Mouse (Mus musculus) embryo, embryonic 10 days (tissue): Measurements from ENCODE around the gene Zcchc9.

Experiments
- DNase-seq: peaks from one replicate; pipeline ENCODE4 v3.0.0-alpha.2; 2015; ENCODE audit warnings: low spot score

The Zcchc9 gene

DNA sequence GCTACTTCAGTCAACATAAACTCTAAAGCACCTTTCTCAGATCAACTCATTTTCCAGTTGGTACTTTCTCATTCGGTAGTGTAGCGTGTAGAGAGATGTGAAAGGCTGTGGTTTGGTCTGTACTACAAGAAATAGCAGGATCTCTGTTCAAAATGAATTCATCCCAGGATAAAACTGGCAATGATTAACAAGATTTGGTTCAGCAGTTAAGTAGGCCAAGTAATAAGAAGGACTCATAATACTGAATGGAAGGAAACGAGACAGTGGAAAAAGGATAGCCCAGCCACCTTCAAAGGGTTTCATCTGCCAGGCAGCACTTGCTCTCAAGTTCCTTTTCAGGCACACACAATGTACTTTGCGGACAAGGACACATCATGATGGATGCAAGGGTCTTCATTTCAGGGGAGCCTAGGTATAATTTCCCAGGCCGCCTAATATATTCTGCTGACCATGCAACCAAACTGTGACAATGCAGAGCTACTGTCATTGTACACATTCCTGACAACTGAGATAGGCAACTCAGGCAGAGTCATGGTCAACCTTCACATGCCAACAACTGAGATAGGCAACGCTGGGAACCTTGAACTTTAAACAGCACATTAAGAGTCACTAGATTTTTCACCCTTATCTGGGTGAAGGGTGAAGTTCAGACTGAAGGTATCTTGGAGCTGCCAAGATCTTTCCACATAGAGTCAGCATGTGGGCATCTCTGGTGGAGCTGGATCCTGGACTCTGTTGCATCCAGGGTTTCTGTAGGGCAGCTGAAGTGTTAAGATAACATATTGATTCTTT, 45.7 kb downstream of the Zcchc9 start:
- DNase-seq = no peak

DNA sequence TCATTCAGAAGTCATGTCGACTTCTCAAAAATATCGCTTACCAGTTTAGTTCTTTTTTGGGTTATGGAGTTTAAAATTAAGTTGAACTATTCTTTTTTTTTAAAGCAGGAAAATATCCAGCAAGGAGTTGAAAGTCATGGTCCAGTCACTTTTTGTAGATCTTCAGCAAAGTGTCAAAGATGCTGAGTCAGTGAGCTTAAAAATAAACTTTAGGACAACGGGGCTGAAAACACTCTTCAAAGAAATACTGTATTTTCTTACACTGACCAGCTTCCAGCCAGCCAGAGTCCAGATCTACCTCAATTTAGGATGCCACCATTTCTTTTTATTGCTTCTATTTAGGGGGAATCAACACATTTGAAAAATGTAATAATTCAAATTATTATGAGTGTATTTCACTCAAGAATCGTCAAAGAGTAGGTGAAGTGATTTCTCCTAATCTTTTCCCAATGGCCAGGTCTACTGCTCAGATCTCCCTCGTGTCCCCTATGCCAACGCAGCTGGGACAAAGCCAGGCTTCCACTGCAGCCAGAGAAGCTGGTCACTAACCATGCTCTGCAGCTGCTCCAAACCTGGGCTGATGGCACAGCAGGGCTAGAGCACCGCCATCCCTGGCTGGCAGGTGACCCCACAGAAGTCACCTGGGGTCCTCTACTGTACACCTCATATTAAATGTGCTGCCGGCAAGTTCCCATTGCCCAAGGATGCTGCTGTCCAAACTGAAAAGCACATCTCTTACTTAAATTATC, 47.0 kb downstream of the Zcchc9 start:
- DNase-seq = no peak

DNA sequence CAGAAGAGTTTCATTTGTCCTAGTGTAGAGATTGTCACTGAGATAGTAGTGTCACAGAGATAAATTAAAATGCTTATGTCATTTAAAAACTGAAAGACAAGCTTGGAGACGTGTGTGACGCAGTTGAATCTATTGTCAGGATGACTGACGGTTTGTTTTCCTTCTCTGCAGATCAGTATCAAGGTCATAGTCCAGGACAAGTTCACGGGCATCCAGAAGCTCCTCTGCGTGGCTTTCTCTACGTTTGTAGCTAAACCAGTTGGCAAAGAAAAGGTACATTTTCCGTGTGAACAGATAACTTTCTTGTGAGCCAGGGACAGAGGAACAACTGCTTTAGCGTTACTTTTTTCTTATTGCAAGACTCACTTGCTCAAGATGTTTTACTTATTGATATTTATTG, 47.7 kb downstream of the Zcchc9 start:
- DNase-seq = no peak

DNA sequence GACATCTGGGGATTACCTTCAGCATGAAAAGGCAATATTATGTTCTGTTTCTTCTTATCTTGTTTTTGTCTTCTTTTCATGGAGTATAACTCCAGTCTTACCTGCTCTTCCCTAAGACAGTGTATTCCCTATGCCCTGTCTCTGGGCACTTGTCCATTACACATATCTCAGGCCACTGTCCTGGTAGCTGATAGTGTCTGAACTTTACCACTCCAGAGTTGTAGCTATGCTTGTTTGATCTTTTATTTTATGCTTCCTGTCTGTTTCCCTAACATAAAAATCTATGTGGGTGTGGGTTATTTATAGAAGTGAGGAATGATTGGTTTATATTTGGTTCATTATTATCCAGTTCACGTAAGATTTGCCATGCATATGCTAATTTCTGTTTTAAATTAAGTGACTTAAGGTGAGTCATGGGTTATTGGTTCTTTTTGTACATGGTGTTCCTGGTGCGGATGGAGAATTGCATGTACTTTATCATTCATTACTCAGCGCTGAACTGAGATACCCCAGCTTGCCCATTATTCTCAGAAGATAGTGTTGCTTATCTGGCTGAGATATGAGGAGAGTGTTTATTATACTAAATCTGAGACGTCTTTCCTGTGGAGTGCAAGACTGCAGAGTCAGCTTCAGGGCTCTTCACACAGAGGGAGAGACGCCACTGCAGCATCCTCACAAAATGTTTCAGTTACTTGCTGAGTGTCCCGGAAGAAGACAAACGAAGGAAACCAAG, 49.0 kb downstream of the Zcchc9 start:
- no peak for DNase-seq

DNA sequence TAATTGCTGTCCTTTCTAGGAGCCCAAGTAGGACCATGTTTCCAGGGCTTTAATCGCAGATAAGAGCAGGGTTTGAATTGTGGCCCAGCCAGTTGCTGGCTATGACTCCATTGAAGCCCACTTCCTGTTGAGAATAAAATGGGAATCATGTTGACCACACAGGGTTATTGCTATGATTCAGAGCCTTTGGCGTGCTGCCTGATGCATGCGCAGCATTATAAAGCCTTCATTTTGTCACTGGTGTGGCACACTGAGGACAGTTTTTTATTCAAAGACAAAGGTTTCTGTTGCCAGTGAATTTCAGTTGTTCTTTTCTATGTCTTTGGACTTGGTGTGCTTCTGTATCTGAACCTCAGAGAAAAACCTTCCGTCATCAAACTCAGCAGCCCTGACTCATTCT, 51.3 kb downstream of the Zcchc9 start:
- no peak for DNase-seq

DNA sequence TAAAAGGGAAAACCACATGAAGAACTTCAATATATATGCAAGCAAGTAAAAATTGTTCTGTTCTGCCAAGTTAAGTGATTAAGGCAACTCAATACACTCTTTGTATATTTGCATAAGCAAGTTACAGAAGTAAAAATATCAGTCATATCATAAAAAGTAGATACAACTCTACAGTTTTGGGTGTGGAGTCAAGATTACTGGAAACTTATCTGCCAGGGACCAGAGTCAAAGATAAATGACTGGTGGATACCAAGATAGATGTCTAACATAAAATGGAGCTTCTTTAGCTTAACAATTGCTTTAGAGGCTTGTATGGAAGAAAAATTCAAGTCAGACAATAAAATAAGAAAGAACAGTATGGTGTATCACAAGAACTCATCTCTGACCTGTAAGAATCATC, 52.7 kb downstream of the Zcchc9 start:
- DNase-seq = no peak

DNA sequence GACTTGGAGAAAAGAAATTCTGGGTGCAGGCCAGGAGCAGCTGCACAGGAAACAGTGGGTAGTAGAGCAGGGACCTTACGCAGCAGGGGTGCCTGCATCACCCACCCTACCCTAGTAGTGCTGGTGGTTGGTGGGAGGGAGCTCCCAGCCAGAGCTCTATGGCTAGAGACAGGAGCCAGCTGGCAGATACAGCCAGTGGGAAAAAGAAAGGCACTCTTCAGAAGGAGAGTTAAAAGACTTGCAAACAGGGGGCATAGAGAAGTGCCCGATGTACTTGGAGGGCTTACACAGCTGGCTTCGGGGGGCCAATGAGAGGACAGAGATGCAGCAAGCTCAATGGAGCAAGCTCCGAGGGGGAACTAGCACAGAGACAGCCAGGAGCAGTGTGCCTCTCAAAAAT, 53.8 kb downstream of the Zcchc9 start:
- no peak for DNase-seq

DNA sequence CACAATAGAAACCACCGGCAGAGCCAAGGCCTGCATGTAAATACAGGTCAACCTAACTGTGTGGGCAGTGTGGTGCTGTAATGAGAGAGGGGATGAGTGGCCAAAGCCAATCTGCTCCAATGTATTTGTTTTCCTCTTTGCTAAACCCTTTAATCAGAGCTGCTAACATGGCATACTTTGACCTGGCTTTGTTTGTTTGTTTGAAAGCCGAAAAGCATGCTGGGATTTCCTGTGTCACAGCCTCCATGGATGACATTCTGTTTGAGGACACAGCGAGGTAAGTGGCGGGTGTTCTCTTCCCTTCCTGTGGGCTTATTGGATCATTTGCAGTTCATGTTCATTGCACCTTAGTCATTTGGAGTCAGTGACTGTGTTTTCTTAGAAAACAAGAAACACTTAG, 57.5 kb downstream of the Zcchc9 start:
- DNase-seq = no peak

DNA sequence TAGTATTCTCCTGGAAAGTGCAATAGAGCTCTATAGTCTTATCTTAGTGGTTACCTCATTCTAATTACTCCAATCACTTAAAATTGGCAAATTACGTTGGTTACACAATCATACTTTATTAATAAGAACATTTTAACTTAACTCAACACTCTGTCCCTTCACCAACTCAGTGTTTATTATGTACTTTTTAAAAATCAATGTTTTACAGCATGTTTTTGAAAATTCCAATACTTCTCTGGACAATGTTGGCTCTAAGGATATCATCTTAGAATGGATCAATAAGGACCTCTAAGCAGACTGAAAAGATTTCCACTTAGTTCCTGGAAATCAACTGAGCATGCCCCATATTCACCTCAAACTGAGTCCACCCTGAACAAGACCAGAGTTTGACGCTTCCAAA, 59.1 kb downstream of the Zcchc9 start:
- DNase-seq = no peak
